Mouse (Mus musculus) erythroblast, embryonic 14.5 days (primary cell): ENCODE measurements around the gene Dkk2.

Experiments used
- GATA1 ChIP-seq: IDR thresholded peaks from 2 replicates; pipeline ENCODE4 v1.6.1; 2012; ENCODE audit warnings: low read length, inconsistent platforms, mixed read lengths
- TAL1 ChIP-seq: IDR thresholded peaks from 3 replicates; pipeline ENCODE4 v1.6.1; 2012; ENCODE audit warnings: low read length, inconsistent platforms, mixed read lengths

DNA sequence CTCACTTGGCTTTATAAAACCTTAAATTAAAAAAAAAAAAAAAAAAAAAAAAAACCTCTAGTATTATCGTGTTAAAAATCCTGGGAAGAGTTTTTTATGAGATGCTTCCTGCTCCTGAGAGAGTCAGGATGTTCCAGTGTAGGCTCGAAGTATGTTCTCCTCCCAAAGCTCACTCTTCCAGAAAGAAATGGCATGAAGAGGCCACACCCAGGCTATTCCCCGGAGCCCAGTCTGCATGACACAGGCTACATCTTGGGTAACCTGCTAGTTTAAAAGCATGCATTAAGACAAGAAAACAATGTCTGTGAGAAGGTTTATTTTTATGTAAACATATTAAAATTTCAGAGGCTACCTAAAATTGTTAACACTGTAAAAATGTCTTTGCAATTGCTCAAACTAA lies 15.7 kb downstream of the Dkk2 start:
- TF ChIP-seq GATA1 (no peak), TAL1 (no peak)
